Mouse (Mus musculus): ENCODE measurements around the gene Srprb. TPM values are rescaled to one million over a fixed set of nuclear protein-coding genes. Genes with fewer than 3 reads are reported as not detected.

Srprb gene
- polyA plus RNA-seq, 1 experiment from 2014 or later = 47.5 TPM

DNA sequence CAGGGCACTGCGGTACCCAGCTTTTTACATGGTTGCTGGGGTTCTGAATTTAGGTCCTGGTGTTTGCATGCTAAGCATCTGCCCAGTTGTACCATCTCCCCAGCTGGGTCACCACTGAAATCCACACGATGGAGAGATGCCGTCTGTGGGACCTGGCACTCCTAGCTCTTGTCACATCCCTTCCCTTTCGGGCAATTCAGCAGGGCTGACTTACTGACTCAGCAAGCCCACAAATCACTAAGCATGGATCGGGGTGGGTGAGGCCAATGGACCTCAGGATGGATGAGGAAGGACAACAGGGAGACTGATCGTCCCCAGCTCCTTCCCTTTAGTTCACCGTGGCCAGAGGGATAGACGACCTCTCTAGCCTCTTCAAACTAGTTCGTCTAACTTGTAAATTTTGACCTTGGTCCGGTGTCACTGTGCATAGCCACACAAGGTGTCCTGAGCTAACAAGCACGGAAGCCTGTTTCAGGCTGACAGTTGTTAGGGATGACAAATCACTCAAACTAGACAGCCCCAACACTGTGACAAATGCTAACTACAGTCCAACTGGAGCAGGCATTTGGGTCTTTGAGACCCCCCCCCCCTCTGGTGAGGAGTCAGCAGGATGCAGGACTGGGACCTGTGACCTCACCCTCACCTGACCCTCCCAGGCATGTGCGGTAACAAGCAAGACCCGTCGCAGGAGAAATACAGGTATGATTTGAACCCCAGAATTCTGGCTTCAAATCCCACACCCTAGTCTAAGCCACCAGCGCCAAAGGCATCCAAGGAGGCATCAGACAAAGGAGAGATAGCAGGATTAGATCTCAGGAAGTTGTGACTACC lies 27.3 kb upstream of the Srprb start:
- Histone ChIP-seq H3K4me1 (peaks cover 5% of the 10 kb centered on the region; the same call in 1 of the 2 replicates), H3K4me2 (no peak overlapping the region), H3K9me3 (replicated peaks) (no peaks in the 10 kb centered on the region), H3K9ac (no peak overlapping the region), H3K36me3 (ENCODE audit: poor library complexity, severe bottlenecking) (no peaks in the 10 kb centered on the region), H3K27me3 (no peaks in the 10 kb centered on the region), H3K4me3 (no peak overlapping the region), H3K27ac (no peak overlapping the region)
- ATAC-seq = no peak
- 90% methylated on average over 15 of the region's 15 CpGs for WGBS

- Histone ChIP-seq H3K4me2 (no peak overlapping the region), H3K27ac (no peak overlapping the region), H3K9ac (no peak overlapping the region), H3K9me3 (replicated peaks) (no peaks in the 10 kb centered on the region), H3K4me1 (peaks cover 5% of the 10 kb centered on the region; the same call in 1 of the 2 replicates), H3K4me3 (no peak overlapping the region), H3K36me3 (ENCODE audit: poor library complexity, severe bottlenecking) (no peaks in the 10 kb centered on the region), H3K27me3 (no peaks in the 10 kb centered on the region)
- ATAC-seq = no peak
- 85% methylated on average over 13 of the region's 13 CpGs for WGBS
Observed at GRCm38 (mm10) chr9:103228370-103229003, 26.6 kb upstream of the Srprb start.

GRCm38 (mm10) chr9:103227760-103228159 lies 25.8 kb upstream of the Srprb start:
- no peak for ATAC-seq
- Histone ChIP-seq H3K27ac (no peak overlapping the region), H3K4me2 (no peak overlapping the region), H3K9me3 (replicated peaks) (no peaks in the 10 kb centered on the region), H3K4me1 (peaks cover 5% of the 10 kb centered on the region; the same call in 1 of the 2 replicates), H3K36me3 (ENCODE audit: poor library complexity, severe bottlenecking) (no peaks in the 10 kb centered on the region), H3K9ac (no peak overlapping the region), H3K27me3 (no peaks in the 10 kb centered on the region), H3K4me3 (no peak overlapping the region)
- 95% methylated on average over 16 of the region's 16 CpGs for WGBS

GRCm38 (mm10) chr9:103226806-103227205 lies 24.9 kb upstream of the Srprb start:
- no peak overlapping the region for H3K9ac ChIP-seq
- no peaks in the 10 kb centered on the region for H3K27me3 ChIP-seq
- H3K4me1 ChIP-seq = peaks cover 5% of the 10 kb centered on the region; the same call in 1 of the 2 replicates
- H3K4me3 ChIP-seq = no peak overlapping the region
- H3K4me2 ChIP-seq = no peak overlapping the region
- ATAC-seq = no peak
- H3K9me3 ChIP-seq (replicated peaks) = no peaks in the 10 kb centered on the region
- H3K27ac ChIP-seq = no peak overlapping the region
- no peaks in the 10 kb centered on the region for H3K36me3 ChIP-seq (ENCODE audit: poor library complexity, severe bottlenecking)
- 92% methylated on average over 15 of the region's 15 CpGs for WGBS

- no peak overlapping the region for H3K4me2 ChIP-seq
- no peak for ATAC-seq
- H3K27me3 ChIP-seq = no peaks in the 10 kb centered on the region
- H3K27ac ChIP-seq = no peak overlapping the region
- no peak overlapping the region for H3K9ac ChIP-seq
- H3K4me3 ChIP-seq = no peak overlapping the region
- peaks cover 1% of the 10 kb centered on the region; the same call in 1 of the 2 replicates for H3K4me1 ChIP-seq
- 68% methylated on average over 3 of the region's 3 CpGs for WGBS
- no peaks in the 10 kb centered on the region for H3K9me3 ChIP-seq (replicated peaks)
- no peaks in the 10 kb centered on the region for H3K36me3 ChIP-seq (ENCODE audit: poor library complexity, severe bottlenecking)
Observed at GRCm38 (mm10) chr9:103225464-103225863, 23.5 kb upstream of the Srprb start.

- H3K27me3 ChIP-seq = no peaks in the 10 kb centered on the region
- H3K9me3 ChIP-seq (replicated peaks) = no peaks in the 10 kb centered on the region
- WGBS = 94% methylated on average over 7 of the region's 7 CpGs
- no peaks in the 10 kb centered on the region for H3K36me3 ChIP-seq (ENCODE audit: poor library complexity, severe bottlenecking)
- ATAC-seq = no peak
- H3K4me3 ChIP-seq = no peak overlapping the region
- no peaks in the 10 kb centered on the region for H3K4me1 ChIP-seq
- H3K9ac ChIP-seq = no peak overlapping the region
- H3K27ac ChIP-seq = no peak overlapping the region
- no peak overlapping the region for H3K4me2 ChIP-seq
Observed at GRCm38 (mm10) chr9:103224721-103225120, 22.8 kb upstream of the Srprb start.

DNA sequence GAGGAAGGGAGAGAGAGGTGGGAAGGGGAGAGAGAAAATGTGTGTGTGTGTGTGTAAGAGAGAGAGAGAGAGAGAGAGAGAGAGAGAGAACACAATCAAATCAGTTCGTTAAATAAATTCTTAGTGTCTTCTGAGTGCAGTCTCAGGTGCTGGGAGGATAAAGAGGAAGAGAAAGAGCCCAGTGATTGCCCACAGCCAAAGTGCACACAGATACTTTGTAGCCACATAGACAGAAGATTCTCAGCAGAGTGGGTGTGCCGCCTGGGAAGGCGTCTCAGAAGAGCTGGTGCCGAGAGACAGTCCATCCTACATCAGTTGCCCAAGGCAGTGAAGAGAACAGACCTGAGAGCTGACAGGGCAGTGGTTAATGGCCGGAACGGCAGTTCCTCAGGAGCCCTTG lies 12.3 kb upstream of the Srprb start:
- H3K4me3 ChIP-seq = no peak overlapping the region
- H3K4me2 ChIP-seq = no peak overlapping the region
- H3K36me3 ChIP-seq (ENCODE audit: poor library complexity, severe bottlenecking) = no peaks in the 10 kb centered on the region
- H3K9me3 ChIP-seq (replicated peaks) = no peaks in the 10 kb centered on the region
- no peaks in the 10 kb centered on the region for H3K27me3 ChIP-seq
- no peak for ATAC-seq
- H3K4me1 ChIP-seq = no peaks in the 10 kb centered on the region
- no peak overlapping the region for H3K27ac ChIP-seq
- no peak overlapping the region for H3K9ac ChIP-seq
- 84% methylated on average over 6 of the region's 6 CpGs for WGBS

DNA sequence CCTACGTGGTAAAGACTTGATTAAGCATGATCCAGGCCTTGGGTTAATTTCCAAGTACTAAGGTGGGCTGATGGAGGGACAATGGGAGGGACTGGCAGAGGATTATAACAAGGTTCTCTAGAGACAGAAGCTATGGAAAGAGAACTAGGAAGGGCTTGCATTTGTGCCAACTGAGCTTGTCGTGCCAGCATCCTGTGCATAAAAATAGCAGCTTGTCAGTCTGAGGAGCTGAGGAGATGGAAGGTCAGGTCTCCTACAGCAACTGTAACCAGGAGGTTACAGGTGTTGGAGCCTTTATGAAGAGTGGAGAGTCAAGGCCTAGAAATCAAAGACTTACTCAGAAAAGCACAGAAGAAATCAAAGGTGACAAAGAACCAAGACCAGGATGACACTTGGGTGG lies 11.7 kb upstream of the Srprb start:
- no peak overlapping the region for H3K4me2 ChIP-seq
- H3K27me3 ChIP-seq = no peaks in the 10 kb centered on the region
- no peak overlapping the region for H3K27ac ChIP-seq
- no peak overlapping the region for H3K4me3 ChIP-seq
- no peak overlapping the region for H3K9ac ChIP-seq
- ATAC-seq = no peak
- H3K4me1 ChIP-seq = no peaks in the 10 kb centered on the region
- no peaks in the 10 kb centered on the region for H3K9me3 ChIP-seq (replicated peaks)
- WGBS = 51% methylated on average over 2 of the region's 2 CpGs
- no peaks in the 10 kb centered on the region for H3K36me3 ChIP-seq (ENCODE audit: poor library complexity, severe bottlenecking)

DNA sequence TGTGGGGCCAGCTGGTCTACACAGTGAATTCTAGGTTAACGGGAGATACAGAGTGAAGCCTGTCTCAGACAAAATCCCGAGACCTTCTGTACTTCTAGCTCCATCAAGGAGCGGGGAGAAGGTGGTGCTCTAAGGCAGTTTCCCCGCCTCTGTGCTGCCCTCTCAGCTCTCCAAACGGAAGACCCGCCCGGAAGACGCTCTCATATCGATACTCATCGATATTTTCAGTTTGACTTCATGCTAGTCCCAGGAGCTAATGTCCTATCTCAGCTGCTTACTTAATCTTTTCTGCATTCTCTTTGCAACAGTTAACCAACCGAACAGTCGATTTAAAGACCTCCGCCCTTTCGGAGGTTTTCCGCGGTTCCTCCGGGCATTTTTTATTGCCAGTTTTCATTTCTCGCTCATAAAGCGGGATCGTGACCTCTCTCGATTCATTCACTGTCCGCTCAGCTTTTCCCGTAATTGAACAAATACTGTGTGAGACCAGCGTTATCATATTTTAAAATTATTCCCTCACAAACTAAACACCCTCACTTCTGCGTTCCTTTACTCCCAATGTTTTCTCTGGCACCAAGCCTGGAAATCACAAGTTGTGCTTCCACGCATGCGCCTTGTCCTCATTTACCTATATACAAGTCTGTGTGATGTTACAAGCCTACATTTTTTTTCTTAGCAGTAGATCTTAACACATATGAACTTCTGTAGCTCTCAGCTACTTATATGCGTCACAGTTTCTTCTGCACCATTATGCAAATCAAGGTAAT lies 10.9 kb upstream of the Srprb start:
- Histone ChIP-seq H3K4me2 (no peak overlapping the region), H3K27ac (no peak overlapping the region), H3K4me3 (no peak overlapping the region), H3K27me3 (no peaks in the 10 kb centered on the region), H3K9me3 (replicated peaks) (no peaks in the 10 kb centered on the region), H3K36me3 (ENCODE audit: poor library complexity, severe bottlenecking) (no peaks in the 10 kb centered on the region), H3K9ac (no peak overlapping the region), H3K4me1 (0 out of 2 replicates have a peak, but pooled peaks cover 4% of the 10 kb centered on the region)
- no peak for ATAC-seq
- 83% methylated on average over 28 of the region's 28 CpGs for WGBS

DNA sequence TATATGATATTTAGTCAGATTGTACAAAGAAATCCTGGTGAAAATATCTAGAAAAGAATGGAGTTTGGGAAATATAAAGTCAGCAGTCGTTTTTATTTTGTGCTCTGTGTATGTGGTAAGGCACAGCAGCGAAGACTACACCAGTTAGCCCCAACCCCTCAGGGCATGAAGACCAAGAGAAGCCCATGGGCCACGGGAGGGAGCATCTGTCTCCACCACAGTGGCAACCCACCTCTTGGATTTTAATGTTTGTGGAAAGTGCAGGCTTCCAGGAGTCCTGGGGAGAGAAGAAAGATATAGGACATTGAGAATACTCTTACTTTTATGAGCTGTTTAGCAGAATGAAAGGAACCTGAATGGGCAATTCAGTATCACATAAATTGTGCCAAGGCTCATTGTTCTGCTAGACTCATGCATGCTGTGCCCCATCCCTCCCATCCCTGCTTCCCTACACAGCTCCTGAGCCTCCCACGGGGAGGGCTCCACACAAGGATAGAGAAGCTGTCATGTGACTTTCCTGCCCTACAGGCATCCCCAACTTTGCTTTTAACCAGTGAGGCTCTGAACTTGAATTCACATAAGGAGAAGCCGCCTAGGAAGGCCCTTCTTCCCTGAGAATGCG lies 7.0 kb upstream of the Srprb start:
- no peak overlapping the region for H3K9ac ChIP-seq
- no peaks in the 10 kb centered on the region for H3K36me3 ChIP-seq (ENCODE audit: poor library complexity, severe bottlenecking)
- H3K4me3 ChIP-seq = no peak overlapping the region
- H3K4me2 ChIP-seq = no peak overlapping the region
- 39% methylated on average over 6 of the region's 6 CpGs for WGBS
- no peaks in the 10 kb centered on the region for H3K27me3 ChIP-seq
- H3K4me1 ChIP-seq = 0 out of 2 replicates have a peak, but pooled peaks cover 5% of the 10 kb centered on the region
- no peak for ATAC-seq
- H3K9me3 ChIP-seq (replicated peaks) = no peaks in the 10 kb centered on the region
- no peak overlapping the region for H3K27ac ChIP-seq

- Histone ChIP-seq H3K4me1 (0 out of 2 replicates have a peak, but pooled peaks cover 5% of the 10 kb centered on the region), H3K4me3 (peak overlapping the region; percentile 10; the same call in 1 of the 2 replicates), H3K27me3 (no peaks in the 10 kb centered on the region), H3K9me3 (replicated peaks) (no peaks in the 10 kb centered on the region), H3K36me3 (ENCODE audit: poor library complexity, severe bottlenecking) (no peaks in the 10 kb centered on the region), H3K27ac (no peak overlapping the region), H3K9ac (no peak overlapping the region), H3K4me2 (peak overlapping the region; percentile 55)
- whole genome bisulfite sequencing = 7% methylated on average over 16 of the region's 16 CpGs
- ATAC-seq = peak; percentile 87
Observed at GRCm38 (mm10) chr9:103207846-103208245, 5.9 kb upstream of the Srprb start.
